Mouse (Mus musculus): ENCODE data around the gene Defb20. TPM values are rescaled to one million over a fixed set of nuclear protein-coding genes. Genes with fewer than 3 reads are reported as not detected.

Defb20 gene
- polyA plus RNA-seq, 1 experiment from 2014 or later = not detected

GRCm38 (mm10) chr2:152452101-152452781, 24.6 kb upstream of the Defb20 start:
- Histone ChIP-seq H3K4me3 (no peak overlapping the region), H3K9me3 (replicated peaks) (no peaks in the 10 kb centered on the region), H3K27ac (no peak overlapping the region), H3K36me3 (no peaks in the 10 kb centered on the region), H3K4me1 (peaks cover 2% of the 10 kb centered on the region), H3K27me3 (replicated peaks) (0 out of 2 replicates have a peak, but pooled peaks cover 8% of the 10 kb centered on the region), H3K9ac (no peak overlapping the region), H3K4me2 (no peak overlapping the region)
- 64% methylated on average over 4 of the region's 4 CpGs for WGBS (ENCODE audit: insufficient replicate concordance)
- no peak for ATAC-seq

GRCm38 (mm10) chr2:152459241-152459640, 17.6 kb upstream of the Defb20 start:
- 62% methylated on average over 13 of the region's 13 CpGs for WGBS (ENCODE audit: insufficient replicate concordance)
- no peaks in the 10 kb centered on the region for H3K36me3 ChIP-seq

DNA sequence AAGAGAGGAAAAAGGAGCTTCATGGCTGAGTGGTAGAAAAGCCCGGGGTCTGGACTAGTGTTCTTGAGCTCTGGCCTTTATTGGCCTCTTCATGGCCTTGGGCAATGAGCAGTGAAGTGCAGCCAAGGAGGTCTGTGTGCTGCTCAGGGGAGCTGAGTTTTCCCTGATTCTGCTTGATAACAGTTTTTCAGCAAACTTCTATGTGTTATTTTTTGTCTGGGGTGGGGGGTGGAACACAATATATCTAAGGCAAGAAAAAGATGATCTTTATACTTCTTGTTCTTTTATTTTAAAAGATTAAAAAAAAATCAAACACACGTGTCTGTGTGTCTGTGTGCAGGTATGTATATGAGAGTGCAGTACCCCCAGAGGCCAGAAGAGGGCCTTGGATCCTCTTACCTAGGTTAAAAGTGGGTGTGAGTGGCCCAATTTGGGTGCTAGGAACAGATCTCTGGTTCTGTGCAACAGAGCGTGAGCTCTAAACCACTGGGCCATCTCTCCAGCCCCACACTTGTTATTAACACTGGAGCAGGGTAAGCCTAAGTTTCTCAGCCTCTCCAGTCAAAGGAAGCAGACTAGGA, 12.2 kb upstream of the Defb20 start, which contains the start of gene Defb23:
Defb23 (minus strand) TSS at position 51 of the 581 bp plus-strand sequence.
- H3K4me1 ChIP-seq = no peaks in the 10 kb centered on the region
- H3K9me3 ChIP-seq (replicated peaks) = no peaks in the 10 kb centered on the region; the same call in 1 of the 2 replicates
- no peak within 1 kb of the TSS for H3K4me3 ChIP-seq
- H3K36me3 ChIP-seq = no peaks in the 10 kb centered on the region
- WGBS (ENCODE audit: insufficient replicate concordance) = 81% methylated on average over 3 of the region's 3 CpGs
- no peak within 1 kb of the TSS for H3K27ac ChIP-seq
- no peak within 1 kb of the TSS for H3K9ac ChIP-seq
- peaks cover 7% of the 10 kb centered on the region; the same call in 1 of the 2 replicates for H3K27me3 ChIP-seq (replicated peaks)
- ATAC-seq = no peak
- no peak within 1 kb of the TSS for H3K4me2 ChIP-seq

More at GRCm38 (mm10) chr2:152459241-152459640, 17.6 kb upstream of the Defb20 start:
- H3K4me1 ChIP-seq = no peaks in the 10 kb centered on the region
- H3K9me3 ChIP-seq (replicated peaks) = no peaks in the 10 kb centered on the region
- H3K27me3 ChIP-seq (replicated peaks) = peaks cover 16% of the 10 kb centered on the region; the same call in 1 of the 2 replicates
- no peak overlapping the region for H3K9ac ChIP-seq
- no peak overlapping the region for H3K27ac ChIP-seq
- no peak overlapping the region for H3K4me3 ChIP-seq
- ATAC-seq = no peak
- no peak overlapping the region for H3K4me2 ChIP-seq

DNA sequence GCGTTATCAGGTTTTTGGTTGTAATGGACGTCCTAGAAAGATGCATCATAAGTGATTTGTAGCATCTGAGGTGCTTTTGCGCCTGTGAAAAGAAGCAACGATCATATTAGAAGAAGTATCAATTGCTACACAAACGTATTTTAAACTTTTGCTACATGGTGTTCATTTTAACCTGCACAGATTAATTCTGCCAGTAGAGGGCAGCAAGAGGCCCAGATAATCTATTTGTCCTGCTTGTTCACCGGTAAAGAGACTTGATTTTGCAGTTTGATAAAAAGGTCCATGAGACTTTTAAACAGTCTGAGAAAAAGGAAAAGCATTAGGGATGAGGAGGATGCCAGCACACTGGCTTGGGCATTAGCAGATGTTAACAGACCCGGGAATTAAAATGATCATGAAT, 5.9 kb upstream of the Defb20 start:
- Histone ChIP-seq H3K27me3 (replicated peaks) (peaks cover 9% of the 10 kb centered on the region; the same call in 1 of the 2 replicates), H3K4me2 (no peak overlapping the region), H3K4me3 (no peak overlapping the region), H3K9ac (no peak overlapping the region), H3K36me3 (no peaks in the 10 kb centered on the region), H3K27ac (no peak overlapping the region), H3K9me3 (replicated peaks) (no peaks in the 10 kb centered on the region), H3K4me1 (no peaks in the 10 kb centered on the region)
- WGBS (ENCODE audit: insufficient replicate concordance) = 24% methylated on average over 7 of the region's 7 CpGs
- no peak for ATAC-seq

- Histone ChIP-seq H3K9ac (no peak overlapping the region), H3K9me3 (replicated peaks) (no peaks in the 10 kb centered on the region), H3K4me1 (no peaks in the 10 kb centered on the region), H3K27ac (no peak overlapping the region), H3K4me2 (no peak overlapping the region), H3K36me3 (no peaks in the 10 kb centered on the region), H3K27me3 (replicated peaks) (peaks cover 9% of the 10 kb centered on the region; the same call in 1 of the 2 replicates), H3K4me3 (no peak overlapping the region)
- no peak for ATAC-seq
- 20% methylated on average over 3 of the region's 3 CpGs for WGBS (ENCODE audit: insufficient replicate concordance)
Measured at GRCm38 (mm10) chr2:152472434-152472833, 4.4 kb upstream of the Defb20 start.

GRCm38 (mm10) chr2:152480881-152481280, 4.0 kb downstream of the Defb20 start:
- no peak overlapping the region for H3K9ac ChIP-seq
- no peak for ATAC-seq
- H3K4me1 ChIP-seq = no peaks in the 10 kb centered on the region
- H3K36me3 ChIP-seq = no peaks in the 10 kb centered on the region
- H3K9me3 ChIP-seq (replicated peaks) = no peaks in the 10 kb centered on the region
- no peak overlapping the region for H3K4me3 ChIP-seq
- no peak overlapping the region for H3K27ac ChIP-seq
- H3K27me3 ChIP-seq (replicated peaks) = no peaks in the 10 kb centered on the region
- no peak overlapping the region for H3K4me2 ChIP-seq
- WGBS (ENCODE audit: insufficient replicate concordance) = 54% methylated on average over 3 of the region's 3 CpGs

GRCm38 (mm10) chr2:152481726-152482125, 4.9 kb downstream of the Defb20 start:
- H3K4me3 ChIP-seq = no peak overlapping the region
- H3K9ac ChIP-seq = no peak overlapping the region
- 75% methylated on average over 7 of the region's 7 CpGs for WGBS (ENCODE audit: insufficient replicate concordance)
- no peak for ATAC-seq
- no peak overlapping the region for H3K27ac ChIP-seq
- H3K9me3 ChIP-seq (replicated peaks) = no peaks in the 10 kb centered on the region
- H3K27me3 ChIP-seq (replicated peaks) = no peaks in the 10 kb centered on the region
- H3K4me1 ChIP-seq = no peaks in the 10 kb centered on the region
- no peaks in the 10 kb centered on the region for H3K36me3 ChIP-seq
- H3K4me2 ChIP-seq = no peak overlapping the region

DNA sequence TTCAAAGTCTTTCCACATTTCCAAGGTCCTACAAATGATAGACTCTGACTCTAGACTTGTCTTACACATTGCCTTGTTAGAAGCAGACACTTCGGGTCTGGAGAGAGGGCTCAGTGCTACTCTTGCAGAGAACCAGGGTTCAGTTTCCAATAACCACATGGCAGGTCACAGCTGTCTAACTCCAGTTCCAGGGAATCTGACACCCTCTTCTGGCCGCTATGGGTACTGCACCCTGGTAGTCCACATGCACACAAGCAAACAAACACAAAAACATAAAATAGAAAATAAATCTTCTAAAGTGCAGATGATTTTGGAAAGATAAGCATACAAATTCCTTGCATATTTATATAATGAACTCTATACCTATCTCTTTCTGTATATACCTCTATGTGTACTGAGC, 10.2 kb downstream of the Defb20 start:
- Histone ChIP-seq H3K27me3 (replicated peaks) (no peaks in the 10 kb centered on the region), H3K36me3 (no peaks in the 10 kb centered on the region), H3K9ac (no peak overlapping the region), H3K9me3 (replicated peaks) (no peaks in the 10 kb centered on the region), H3K4me3 (no peak overlapping the region), H3K4me1 (no peaks in the 10 kb centered on the region), H3K27ac (no peak overlapping the region), H3K4me2 (no peak overlapping the region)
- no peak for ATAC-seq
- 53% methylated on average over 2 of the region's 2 CpGs for WGBS (ENCODE audit: insufficient replicate concordance)

- Histone ChIP-seq H3K4me2 (no peak within 1 kb of the TSS), H3K27ac (no peak within 1 kb of the TSS), H3K9me3 (replicated peaks) (no peaks in the 10 kb centered on the region), H3K4me1 (no peaks in the 10 kb centered on the region), H3K27me3 (replicated peaks) (no peaks in the 10 kb centered on the region), H3K9ac (no peak within 1 kb of the TSS), H3K4me3 (no peak within 1 kb of the TSS), H3K36me3 (no peaks in the 10 kb centered on the region)
- ATAC-seq = no peak
Measured at GRCm38 (mm10) chr2:152490038-152490437, 13.2 kb downstream of the Defb20 start, which contains the start of gene Defb22. Defb22 (minus strand) TSS chr2:152490138.

- H3K9me3 ChIP-seq (replicated peaks) = no peaks in the 10 kb centered on the region
- H3K9ac ChIP-seq = no peak overlapping the region
- no peaks in the 10 kb centered on the region for H3K36me3 ChIP-seq
- no peak for ATAC-seq
- H3K27ac ChIP-seq = no peak overlapping the region
- no peaks in the 10 kb centered on the region for H3K4me1 ChIP-seq
- WGBS (ENCODE audit: insufficient replicate concordance) = 48% methylated on average over 6 of the region's 6 CpGs
- H3K4me2 ChIP-seq = no peak overlapping the region
- H3K4me3 ChIP-seq = no peak overlapping the region
- H3K27me3 ChIP-seq (replicated peaks) = no peaks in the 10 kb centered on the region
Measured at GRCm38 (mm10) chr2:152493151-152493550, 16.3 kb downstream of the Defb20 start.

GRCm38 (mm10) chr2:152498020-152498419, 21.2 kb downstream of the Defb20 start:
- no peak overlapping the region for H3K4me2 ChIP-seq
- no peaks in the 10 kb centered on the region for H3K36me3 ChIP-seq
- no peaks in the 10 kb centered on the region for H3K9me3 ChIP-seq (replicated peaks)
- ATAC-seq = no peak
- H3K27ac ChIP-seq = no peak overlapping the region
- WGBS (ENCODE audit: insufficient replicate concordance) = 65% methylated on average over 6 of the region's 6 CpGs
- H3K27me3 ChIP-seq (replicated peaks) = no peaks in the 10 kb centered on the region
- H3K9ac ChIP-seq = no peak overlapping the region
- no peak overlapping the region for H3K4me3 ChIP-seq
- H3K4me1 ChIP-seq = no peaks in the 10 kb centered on the region

GRCm38 (mm10) chr2:152500204-152500862, 23.5 kb downstream of the Defb20 start:
- no peak for ATAC-seq
- H3K27ac ChIP-seq = no peak overlapping the region
- no peaks in the 10 kb centered on the region for H3K9me3 ChIP-seq (replicated peaks)
- 45% methylated on average over 7 of the region's 7 CpGs for WGBS (ENCODE audit: insufficient replicate concordance)
- H3K4me3 ChIP-seq = no peak overlapping the region
- H3K9ac ChIP-seq = no peak overlapping the region
- no peaks in the 10 kb centered on the region for H3K27me3 ChIP-seq (replicated peaks)
- no peaks in the 10 kb centered on the region for H3K36me3 ChIP-seq
- H3K4me2 ChIP-seq = no peak overlapping the region
- H3K4me1 ChIP-seq = no peaks in the 10 kb centered on the region

Measured in liver, embryonic 12.5 days (tissue).